Mouse (Mus musculus): ENCODE measurements around the gene Sh3bgrl3.
A peak's percentile ranks its signal among the peaks of the same experiment; 100 is the strongest.

The Sh3bgrl3 gene

GRCm38 (mm10) chr4:134128983-134129362 is 384 bp upstream of the Sh3bgrl3 start:
- DNase-seq (ENCODE audit: low spot score): no peak

DNA sequence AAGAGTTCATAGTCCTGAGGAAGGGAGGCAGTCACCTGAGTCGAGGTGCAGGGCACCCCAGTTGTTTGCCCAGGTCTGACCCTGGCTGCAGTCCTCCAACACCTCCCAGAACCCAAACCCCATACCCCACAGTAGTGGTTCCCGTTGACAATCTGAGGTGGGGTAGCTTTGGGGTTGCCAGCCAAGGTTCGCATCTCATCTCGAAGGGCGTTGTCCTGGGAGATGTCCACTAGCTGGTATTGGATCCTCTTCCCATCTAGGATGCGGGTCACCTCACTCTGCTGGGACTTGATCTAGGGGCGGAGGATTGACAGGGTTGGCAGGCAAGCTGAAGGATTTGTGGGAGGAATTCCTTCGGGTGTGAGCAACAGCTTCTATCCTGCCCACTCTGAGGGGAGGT is 796 bp downstream of the Sh3bgrl3 start:
- no peak for DNase-seq (ENCODE audit: low spot score)

- DNase-seq (ENCODE audit: low spot score): no peak
These were observed 1.5 kb downstream of the Sh3bgrl3 start for GRCm38 (mm10) chr4:134127121-134127455.

- DNase-seq (ENCODE audit: low spot score): no peak
These were observed 2.1 kb downstream of the Sh3bgrl3 start for GRCm38 (mm10) chr4:134126300-134127120.

GRCm38 (mm10) chr4:134125383-134126060 is 3.1 kb downstream of the Sh3bgrl3 start:
- no peak for DNase-seq (ENCODE audit: low spot score)

- no peak for DNase-seq (ENCODE audit: low spot score)
These were observed 4.7 kb downstream of the Sh3bgrl3 start for GRCm38 (mm10) chr4:134123680-134124551.

DNA sequence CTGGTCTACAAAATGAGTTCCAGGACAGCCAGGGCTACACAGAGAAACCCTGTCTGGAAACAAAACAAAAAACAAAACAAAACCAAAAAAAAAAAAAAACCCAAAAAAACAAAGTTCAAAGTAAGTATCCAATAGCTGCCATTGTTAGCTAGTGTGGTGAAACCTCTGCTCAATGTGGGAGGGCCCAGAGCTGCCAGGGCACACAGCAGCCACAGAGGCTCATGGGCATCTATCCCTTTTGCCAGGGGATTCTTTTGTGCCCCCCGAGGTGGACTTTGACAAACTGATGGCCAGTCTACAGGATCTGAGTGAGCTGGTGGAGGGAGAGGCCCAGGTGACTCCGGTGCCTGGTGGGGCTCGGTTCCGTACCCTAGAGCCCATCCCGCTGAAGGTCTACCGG is 5.4 kb downstream of the Sh3bgrl3 start:
- DNase-seq (ENCODE audit: low spot score): no peak

GRCm38 (mm10) chr4:134122281-134122680 is 6.3 kb downstream of the Sh3bgrl3 start:
- no peak for DNase-seq (ENCODE audit: low spot score)

GRCm38 (mm10) chr4:134121571-134121970 is 7.0 kb downstream of the Sh3bgrl3 start:
- DNase-seq (ENCODE audit: low spot score): no peak

DNA sequence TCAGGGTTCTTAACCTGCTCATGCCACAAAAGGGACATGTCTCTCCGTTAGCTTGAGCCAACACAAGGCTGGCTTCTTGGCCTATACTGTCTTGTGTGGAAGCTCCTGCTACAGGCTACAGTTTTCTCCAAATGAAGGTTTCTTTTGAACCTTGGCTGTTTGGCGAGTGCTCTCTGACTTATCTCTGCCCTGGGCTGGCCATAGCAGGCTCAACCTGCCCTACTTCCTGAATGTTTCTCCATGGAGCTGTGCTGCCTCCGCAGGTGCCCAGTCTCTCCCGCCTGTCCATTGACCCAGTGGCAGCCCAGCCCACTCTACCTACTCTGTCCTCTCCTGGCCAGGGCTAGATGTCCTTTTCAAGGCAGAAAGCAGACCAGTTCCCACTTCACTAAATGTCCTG is 7.7 kb downstream of the Sh3bgrl3 start:
- DNase-seq (ENCODE audit: low spot score): no peak

DNA sequence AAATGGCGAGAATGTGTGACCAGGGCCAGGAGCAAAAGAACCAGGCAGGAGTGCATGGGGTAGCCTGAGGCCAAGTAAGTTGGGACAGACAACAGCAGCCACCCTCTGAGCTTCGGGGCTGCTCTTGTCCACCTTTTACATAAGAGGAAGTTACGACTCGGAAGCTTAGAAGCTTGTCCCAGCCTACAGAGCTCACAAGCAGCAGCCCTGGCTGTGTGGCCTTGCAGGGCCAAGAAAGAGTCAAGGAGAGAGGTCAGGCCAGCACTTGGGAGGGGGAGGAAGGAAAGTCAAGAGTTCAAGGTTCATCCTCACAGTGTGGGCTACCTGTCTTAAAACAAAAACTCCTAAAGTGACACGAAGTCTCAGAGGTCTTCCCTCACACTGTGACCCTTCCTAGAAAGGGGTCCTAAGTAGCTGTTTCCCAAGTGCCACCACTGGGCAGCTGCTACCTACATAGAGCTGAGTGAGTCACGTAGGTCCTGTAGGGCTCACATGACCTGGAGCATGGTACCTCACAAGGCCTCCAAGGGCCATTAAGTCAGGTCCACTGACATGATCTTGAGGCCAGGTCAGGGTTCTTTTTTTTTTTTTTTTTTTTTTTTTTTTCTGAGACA is 8.3 kb downstream of the Sh3bgrl3 start:
- DNase-seq (ENCODE audit: low spot score): peak; percentile 57

GRCm38 (mm10) chr4:134119644-134120043 is 8.9 kb downstream of the Sh3bgrl3 start:
- no peak for DNase-seq (ENCODE audit: low spot score)

DNA sequence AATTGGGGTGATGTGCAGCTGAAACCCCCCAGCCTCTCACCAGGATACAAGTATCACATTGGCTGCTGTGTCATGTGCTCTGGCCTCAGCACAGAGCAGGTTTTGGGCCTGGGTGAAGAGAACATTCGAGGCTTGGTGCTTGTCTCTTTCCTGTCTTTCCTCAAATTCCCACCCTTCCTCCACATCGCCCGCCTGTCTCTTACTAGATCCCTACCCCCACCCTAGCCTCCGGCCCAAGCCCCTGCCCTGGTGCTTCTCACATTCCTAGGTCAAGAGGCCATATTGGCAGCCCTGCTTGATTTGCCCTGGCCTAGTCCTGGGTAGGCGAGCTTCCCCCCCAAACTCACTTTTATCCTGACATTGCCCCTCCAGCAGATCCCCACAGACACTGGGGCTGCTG is 9.5 kb downstream of the Sh3bgrl3 start:
- DNase-seq (ENCODE audit: low spot score): no peak

GRCm38 (mm10) chr4:134118126-134118800 is 10.3 kb downstream of the Sh3bgrl3 start:
- no peak for DNase-seq (ENCODE audit: low spot score)

- DNase-seq (ENCODE audit: low spot score): no peak
These were observed 11.6 kb downstream of the Sh3bgrl3 start for GRCm38 (mm10) chr4:134117012-134117411.

DNA sequence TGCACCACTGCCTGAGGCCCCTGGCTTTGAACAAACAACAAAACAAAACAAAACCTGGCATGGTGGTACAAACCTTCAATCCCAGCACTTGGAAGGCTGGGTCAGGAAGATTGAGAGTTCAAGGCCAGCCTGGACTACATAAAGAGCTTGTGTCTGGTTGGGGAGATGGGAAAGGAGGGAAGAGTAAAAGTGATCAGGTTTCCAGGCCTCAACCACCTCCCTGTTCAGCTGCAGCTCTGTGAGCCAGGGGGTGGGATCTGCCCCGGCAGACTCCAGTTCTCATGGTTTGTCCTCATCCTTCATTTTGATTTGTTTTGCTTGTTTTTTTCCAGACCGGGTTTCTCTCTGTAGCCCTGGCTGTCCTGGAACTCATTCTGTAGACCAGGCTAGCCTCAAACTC is 12.1 kb downstream of the Sh3bgrl3 start:
- no peak for DNase-seq (ENCODE audit: low spot score)

- no peak for DNase-seq (ENCODE audit: low spot score)
These were observed 13.1 kb downstream of the Sh3bgrl3 start for GRCm38 (mm10) chr4:134115215-134116144.

GRCm38 (mm10) chr4:134114038-134114437 is 14.6 kb downstream of the Sh3bgrl3 start:
- DNase-seq (ENCODE audit: low spot score): no peak

GRCm38 (mm10) chr4:134113356-134113994 is 15.1 kb downstream of the Sh3bgrl3 start:
- DNase-seq (ENCODE audit: low spot score): peak; percentile 62

DNA sequence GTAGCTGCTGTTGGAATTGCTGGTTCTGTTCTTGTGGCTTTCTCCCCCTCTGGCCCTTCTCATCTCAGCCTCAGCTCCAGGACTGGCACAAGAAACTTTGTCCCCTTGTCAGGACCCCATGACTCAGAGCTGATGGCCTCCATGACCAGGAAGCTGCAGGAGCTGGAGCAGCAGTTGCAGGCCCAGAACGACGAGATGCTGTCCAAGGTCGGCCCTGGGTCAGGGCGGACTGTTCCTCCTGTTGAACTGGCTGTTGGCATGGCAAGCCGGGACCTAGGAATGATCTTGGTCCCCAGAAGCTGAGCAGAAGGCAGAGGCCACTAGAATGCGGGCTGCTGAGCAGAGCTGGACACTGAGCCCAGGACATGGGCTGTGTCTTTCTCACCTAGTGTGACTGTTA is 16.2 kb downstream of the Sh3bgrl3 start:
- no peak for DNase-seq (ENCODE audit: low spot score)
